Mouse (Mus musculus) T-helper 17 cell (primary cell): ENCODE data around the gene Oas1a.
"Not testable (repeated sequence)": the region's sequence is repeated elsewhere in the genome, so short reads cannot be mapped to it uniquely, and the experiment has no call there.

Experiments
- in situ Hi-C, 2 experiments: fragments of 300-600 bp; cut with MboI, MseI; formaldehyde crosslinking; loops; 1 replicate in 1 of 2; 2 replicates in 1 of 2; pipeline ENCODE4 v1.15.1; 2025; ENCODE audit warnings: high pct_unique_total_duplicates in 2 of 2

Gene Oas1a

DNA sequence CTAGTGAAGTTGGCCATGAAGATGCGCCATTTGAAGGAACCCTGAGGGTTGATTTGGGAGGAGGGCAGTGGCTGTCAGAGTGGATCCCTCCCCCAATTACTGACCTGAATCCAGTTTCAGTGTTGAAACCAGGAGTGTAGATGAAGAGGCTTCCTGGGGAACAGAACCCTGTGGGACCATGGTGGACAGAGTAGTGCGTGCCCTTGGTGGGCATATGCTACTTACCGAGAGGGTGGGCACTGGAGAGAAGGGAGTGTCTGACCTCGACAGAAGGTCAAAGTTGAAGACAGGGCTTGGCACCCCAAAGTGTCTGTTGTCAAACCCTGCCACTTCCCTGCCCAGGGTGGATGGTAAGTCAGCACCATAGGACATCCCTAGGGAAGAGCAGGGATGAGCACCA is 13.5 kb downstream of the Oas1a start:
- in situ Hi-C loops = not testable (repeated sequence)

DNA sequence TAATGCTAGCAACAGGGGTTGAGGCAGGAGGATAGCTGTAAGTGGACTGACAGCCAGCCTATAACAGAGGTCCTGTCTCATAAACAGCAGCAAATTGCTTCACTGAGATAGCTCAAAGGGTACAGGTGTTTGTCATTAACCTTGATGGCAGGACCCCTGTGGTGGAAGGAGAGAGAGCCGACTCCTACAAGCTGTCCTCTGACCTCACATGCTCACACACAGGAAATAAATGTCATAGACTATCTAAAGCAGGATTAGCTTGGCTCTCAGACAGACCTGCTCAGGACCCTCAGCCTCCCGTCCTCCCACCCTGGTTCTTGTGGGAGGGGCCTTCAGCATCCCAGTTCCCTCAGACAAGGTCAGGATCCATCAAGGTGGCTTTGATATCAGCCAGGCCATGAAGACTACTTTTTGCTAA is 15.1 kb downstream of the Oas1a start:
- in situ Hi-C loops = no loop called here

DNA sequence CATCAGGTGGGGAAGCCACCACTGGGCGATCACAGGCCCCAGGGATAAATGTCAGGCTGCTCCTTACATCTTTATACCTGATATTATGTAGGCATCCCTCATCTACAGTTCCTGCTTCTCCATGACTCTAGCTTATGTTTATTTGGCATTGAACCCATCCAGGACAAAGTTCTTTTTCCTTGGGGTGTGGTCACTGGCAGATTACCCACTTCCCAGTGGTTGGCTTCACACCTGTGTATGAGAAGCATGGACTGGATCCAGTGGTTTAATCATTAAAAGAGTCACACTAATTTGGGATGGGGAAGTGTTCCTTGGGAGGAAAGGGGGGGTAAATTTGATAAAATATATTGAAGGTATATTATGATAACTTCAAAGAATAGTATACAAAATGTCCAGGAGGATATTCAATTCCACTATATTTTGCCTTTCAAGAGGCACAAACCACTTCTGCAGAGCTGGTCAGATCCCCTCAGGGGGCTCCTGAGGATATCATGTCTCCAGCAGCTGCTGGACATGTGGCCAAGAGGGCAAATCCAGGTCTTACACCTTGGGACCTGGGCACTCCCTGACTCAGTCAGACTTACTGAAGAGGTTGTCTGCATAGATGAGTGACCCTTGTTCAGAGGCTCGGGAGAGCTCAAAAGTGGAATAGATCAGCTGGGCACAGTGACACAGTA is 15.6 kb downstream of the Oas1a start:
- in situ Hi-C loops = not testable (repeated sequence)

DNA sequence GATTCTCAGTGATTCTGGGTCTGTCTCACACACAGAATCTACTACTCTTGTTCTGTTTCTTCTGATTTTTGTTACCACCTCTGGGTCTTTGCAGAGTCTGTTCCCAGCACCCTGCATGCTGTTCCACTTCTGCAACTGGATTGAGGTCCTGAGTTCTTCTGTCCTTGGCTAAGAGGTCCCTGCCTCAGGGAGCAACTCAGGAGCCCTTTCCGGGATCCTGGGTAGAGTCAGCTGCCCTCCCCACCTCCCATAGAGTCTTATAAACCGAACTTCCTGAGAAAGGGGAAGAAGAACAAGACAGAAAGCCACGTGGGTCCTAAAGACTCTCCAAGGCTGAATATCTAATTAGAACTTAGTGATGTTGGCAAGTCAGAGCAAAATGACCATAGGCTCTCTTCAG is 16.3 kb downstream of the Oas1a start:
- in situ Hi-C loops = no loop called here

DNA sequence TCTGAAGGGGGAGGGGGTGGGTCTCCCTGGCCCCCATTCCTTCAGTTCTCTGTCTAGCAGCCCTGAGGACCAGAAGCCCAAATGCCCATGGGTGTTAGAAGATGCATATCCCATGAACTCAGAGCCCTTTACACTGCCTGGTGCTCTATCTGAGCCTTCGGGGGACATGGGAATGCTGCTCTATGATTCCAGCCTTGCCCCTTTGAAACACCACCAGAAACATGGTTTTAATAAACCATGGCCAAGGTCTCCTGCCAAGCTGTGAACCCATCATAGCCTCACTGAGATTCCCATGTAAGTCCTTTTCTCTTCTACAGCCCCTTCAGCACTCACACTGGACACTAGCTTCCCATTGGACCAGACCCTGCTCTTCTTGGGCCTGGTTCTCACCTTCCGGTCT is 17.3 kb downstream of the Oas1a start:
- in situ Hi-C loops = no loop called here

DNA sequence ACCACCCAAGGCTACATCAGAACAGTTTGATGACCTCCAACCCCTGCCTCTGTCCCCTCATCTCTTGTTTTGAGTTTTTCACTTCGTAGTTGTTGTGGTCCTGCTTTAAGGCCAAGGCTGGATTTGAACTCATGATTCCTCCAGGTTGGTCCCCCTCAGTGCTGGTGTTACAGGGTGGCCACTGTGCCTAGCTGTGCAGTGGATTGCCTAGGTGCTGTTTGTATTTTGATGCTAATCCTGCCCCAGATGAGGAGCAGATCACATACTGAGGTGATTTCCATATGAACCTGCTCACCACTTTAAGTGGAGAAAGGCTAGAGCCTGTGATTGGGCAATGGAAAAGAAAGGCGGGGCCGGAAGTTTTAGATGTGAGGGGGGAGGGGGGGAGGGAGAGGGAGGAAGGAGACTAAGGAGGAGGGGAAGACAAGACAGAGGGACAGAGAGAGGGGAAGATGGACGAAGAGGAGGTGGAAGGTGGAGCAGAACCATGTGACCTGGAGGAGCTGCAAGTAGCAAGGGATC is 19.0 kb downstream of the Oas1a start:
- in situ Hi-C loops = not testable (repeated sequence)

DNA sequence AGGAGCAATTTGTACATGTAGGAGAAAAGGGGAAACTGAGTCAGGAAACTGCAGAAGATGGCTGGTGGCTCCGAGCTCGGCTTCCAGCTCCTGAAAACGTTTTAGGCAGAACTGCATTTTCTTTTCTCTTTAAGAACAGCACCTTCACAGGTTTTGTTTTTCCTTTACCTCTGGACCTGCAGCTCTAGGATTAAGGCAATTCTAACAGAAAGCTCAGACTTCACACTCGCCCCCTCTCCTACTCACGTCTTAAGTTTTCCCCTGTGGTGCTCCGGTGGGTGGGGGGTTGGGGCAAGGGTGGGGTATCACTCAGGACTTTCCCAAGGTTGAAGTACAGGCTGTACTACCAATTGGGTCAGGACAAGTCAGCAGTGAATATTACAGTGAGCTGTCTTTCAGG is 19.5 kb downstream of the Oas1a start:
- in situ Hi-C loops = no loop called here

DNA sequence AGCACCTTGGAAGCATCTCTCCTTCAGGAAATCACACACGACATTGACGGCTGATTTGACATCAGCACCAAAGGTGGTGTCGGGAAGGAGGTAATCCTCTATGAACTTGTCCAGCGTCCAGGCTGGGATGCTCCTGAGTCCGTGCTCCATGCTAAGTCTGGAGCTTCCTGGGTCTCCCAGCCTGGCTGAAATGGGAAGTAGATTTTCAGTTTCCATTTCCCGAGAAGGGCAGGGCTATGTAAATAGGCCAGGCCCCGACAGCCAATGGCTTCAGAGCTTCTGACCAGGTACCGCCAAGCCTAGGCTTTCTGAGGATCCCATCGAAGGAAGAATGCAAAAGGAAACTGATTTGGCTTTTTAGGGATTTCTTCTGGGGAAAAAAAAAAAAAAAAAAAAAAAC is 19.9 kb downstream of the Oas1a start, which contains the start of gene Oas1g:
Gene Oas1g (minus strand): TSS at position 201 of the 400 bp plus-strand sequence.
- in situ Hi-C loops = not testable (repeated sequence)

DNA sequence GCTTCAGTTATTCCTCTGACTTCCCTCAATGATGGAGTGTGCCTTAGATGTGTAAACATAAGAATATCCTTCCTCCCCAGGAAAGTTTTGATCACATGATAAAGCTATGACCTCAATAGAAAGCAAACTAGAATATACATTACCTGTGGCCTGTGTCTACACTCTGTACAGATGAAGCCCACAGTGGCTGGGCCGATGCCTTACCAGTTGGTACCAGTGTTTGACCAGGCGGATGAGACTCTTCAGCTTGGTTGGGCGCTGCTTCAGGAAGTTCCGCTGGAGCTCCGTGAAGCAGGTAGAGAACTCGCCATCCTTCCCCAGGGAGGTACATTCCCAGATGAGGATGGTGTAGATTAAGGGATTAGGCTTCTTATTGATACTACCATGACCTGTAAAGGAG is 25.6 kb downstream of the Oas1a start:
- in situ Hi-C loops = not testable (repeated sequence)

DNA sequence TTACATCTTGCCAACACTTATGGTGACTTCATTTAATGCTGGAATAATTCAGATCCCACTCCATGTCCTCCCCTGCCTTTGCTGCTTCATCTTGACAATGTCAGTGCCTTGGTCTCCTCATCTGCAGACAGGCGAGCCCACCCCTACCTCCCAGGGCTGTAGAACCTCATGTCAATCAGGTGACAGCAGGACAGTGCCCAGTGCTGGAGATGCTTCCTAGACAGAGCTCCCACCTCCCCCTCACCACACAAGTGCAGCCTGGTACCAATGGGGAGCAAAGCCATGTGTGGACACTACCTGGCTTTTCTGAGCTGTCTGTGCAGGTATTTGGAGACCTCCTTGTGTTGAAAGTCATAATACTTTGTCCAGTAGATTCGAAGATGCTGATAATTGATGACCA is 28.5 kb downstream of the Oas1a start:
- in situ Hi-C loops = not testable (repeated sequence)

DNA sequence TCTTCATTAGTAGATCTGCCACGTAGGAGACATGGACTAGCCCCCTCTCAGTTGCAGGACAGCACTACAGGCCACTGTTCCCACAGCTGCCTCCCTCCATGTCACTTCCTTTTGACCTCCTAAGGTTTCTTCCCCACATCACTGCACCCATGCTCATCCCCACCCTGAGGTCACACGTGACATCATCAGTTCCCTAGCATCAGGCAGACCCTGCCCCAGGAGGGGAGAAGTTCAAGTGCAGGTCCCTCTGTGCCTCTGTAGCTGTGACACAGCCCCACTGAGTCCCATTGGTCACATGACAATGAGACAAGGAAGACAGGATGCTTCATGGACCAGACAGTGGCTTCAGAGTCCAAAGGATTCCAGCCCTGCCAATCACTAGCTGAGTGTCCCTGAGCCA is 29.9 kb downstream of the Oas1a start:
- in situ Hi-C loops = not testable (repeated sequence)

DNA sequence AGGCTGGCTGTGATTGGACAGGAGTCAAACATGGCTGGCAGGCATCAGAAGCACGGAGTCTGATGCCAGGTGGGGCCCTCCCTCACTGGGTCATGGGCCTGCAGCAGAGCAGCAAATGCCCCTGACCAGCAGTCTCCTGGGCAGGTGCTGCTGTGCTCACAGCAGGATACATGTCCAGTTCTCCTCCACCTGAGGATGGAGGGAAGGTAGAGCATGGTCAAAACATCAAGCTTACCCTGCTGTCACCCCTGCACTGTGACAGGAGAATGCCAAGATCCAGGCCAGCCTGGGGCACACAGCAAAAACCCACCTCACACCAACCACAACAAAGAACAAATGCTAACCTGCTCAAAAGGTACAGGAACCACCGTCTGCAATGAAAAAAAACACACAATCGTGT is 30.5 kb downstream of the Oas1a start:
- in situ Hi-C loops = not testable (repeated sequence)

DNA sequence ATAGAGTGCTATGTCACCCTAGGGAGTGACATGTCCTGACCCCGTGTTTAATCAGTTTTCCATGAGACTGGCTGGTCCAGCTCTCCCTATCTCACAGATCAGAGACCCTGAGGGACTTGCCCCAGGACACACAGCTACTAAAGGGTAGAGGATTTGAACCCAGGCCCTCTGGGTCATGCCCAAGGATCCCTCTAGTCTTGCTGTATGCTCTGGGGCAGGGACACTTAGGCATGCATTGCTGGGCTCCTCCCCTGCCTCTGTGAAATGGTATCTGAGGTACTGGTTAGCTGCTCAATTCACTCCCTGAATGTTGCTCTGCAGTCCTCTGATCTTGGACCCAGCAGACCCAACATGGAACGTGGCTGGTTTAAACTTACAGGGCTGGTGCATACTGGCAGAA is 35.9 kb downstream of the Oas1a start:
- in situ Hi-C loops = loop anchor here in 1 of 2 experiments (5.0 kb wide), 1 partner anchor 69 kb away; no protein-coding TSS in a partner anchor

DNA sequence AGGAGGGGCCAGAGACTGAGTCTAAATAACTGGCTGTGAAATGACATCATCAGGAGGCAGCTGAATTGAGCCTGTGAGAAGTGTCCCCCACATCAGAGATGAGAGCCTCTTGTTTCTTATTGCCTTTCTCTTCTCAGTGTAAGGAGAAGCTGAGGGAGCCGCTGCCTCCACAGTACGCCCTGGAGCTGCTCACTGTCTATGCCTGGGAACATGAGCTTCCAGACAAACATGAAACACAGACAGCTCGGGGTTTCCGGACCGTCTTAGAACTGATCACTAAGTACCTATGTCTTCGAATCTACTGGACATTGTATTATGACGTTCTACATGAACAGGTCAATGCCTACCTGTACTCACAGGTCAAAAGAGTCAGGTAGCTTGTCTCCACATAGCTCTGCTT is 36.5 kb downstream of the Oas1a start:
- in situ Hi-C loops = loop anchor here in 1 of 2 experiments (5.0 kb wide), 1 partner anchor 68 kb away; no protein-coding TSS in a partner anchor

DNA sequence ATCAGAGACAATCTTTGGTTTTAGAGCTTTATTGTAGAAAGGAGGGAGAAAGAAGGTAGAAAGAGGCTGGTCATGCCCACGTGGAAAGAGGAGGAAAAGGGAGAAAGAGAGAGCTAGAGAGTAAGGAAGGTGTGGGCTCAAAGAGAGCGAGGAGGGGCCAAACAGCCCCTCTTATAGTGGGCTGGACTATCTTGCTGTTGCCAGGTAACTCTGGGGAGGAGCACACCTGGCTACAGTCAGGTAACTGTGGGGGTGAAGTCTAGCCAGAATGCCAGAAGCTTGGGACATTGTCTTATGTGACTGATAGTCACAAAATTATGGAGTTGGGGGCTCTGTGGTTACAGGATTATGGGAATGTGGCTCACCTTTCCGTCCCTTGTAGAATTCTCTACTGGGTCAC is 37.2 kb downstream of the Oas1a start:
- in situ Hi-C loops = loop anchor here in 1 of 2 experiments (5.0 kb wide), 1 partner anchor 68 kb away; no protein-coding TSS in a partner anchor

DNA sequence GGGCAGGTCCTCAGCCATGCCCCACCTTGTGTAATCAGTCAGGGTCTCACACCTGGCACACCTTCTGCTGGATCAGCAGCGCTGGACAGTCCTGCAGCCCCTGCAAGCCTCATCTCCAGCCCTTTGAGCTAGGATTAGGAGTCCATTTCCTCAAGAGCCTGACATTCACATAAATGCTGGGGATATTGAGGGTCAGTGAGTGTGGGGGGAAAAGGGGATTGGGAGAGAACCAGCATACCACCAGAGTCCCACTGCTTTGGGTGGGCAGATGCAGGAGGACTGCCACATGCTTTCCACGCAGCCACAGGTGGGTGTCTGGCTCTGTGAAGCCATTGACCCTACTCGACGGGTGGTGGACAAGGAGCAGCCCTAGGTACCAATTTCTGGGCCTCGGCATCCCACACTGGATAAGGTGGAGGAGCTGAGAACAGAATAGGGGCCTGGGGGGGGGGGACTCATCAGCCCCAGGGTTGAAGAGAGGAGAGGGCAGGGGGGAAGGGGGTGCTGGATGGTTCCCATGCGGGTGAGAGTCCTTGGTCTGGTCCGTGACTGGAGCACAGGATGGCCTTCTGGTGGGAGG is 37.8 kb downstream of the Oas1a start:
- in situ Hi-C loops = loop anchor here in 1 of 2 experiments (5.0 kb wide), 1 partner anchor 67 kb away; no protein-coding TSS in a partner anchor

DNA sequence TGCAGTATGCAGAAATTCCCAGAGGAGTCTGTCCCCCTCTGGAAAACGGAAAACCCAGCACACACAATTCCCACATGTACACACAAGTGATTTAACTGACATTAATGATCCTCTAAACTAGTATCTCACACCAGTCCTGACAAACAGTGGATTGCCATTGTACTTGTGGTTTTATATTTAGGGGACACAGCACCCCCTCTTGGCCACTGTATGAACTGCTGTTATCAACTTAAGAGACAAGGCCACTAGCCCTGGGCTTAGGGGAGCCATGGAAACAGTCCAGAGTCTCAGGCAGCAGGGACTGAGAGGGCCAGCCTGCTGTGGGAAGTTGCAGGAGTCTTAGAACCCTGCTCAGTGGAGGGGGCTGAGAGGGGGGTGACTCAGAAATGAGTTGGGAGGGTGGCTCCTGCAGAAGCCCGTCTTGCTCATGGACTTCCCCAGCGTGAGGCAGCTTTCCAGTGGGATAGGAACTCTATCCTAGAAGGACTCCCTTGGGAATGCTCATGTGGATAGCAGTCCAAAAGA is 41.9 kb downstream of the Oas1a start:
- in situ Hi-C loops = no loop called here

DNA sequence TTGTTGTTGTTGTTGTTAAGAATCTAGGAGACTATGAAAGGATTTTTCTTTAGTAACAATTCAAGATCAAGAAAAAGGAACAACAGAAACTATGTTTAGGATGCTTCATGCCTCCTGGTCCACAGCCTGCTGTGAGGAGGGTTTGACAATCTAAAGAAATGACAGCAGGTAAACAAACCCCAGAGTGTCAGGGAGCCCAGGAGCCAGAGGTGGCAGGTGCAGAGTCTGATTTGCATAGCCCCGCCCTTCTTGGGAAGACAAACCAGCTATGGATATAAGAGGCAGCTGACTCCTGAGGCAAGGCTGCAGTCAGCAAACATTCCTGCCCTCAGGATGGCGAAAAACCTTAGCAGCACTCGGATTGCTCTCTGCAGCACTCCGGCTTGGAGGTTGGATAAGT is 46.2 kb downstream of the Oas1a start, which contains the start of gene Oas1h:
Gene Oas1h (plus strand): TSS at position 301 of the 400 bp plus-strand sequence.
- in situ Hi-C loops = no loop called here

DNA sequence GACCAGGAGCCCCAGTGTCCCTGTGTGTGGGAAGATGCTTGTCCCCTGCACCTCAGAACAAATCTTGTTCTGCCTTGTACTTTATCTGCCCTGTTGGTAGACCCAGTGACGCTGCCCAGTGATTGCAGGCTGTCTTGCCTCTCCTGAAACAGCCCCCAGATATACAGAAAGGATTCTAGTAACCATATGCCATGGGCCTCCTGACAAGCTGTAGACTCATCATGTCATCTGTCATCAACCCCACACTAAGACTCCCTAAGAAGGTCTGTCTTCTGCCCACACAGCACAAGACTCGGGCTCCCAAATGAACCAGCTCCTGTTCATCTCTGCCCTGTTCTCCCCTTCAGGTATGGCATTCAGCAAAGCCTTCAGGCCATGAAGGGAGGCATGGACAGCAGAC is 48.1 kb downstream of the Oas1a start:
- in situ Hi-C loops = no loop called here

DNA sequence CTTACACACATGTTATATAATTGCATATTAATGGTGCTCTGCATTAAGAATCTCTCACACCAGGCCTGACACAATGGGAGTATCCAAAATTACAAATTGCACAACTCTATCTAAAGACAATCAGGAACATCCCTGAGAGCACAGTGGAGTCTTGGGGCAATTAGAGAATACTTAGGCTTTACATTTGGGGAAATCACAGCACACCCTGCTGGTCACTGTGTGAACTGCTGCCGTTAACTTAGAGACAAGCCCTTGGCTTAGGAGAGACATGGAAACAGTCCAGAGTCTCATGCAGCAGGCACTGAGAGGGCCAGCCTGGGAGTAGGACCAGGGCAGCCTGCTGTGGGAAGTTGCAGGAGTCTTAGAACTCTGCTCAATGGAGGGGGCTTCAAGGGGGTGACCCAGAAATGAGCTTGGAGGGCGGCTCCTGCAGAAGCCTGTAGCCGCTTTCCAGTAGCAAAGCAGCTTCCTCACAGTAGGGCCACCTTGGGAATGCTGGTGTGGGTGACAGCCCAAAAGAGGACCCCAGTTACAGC is 57.7 kb downstream of the Oas1a start:
- in situ Hi-C loops = no loop called here

DNA sequence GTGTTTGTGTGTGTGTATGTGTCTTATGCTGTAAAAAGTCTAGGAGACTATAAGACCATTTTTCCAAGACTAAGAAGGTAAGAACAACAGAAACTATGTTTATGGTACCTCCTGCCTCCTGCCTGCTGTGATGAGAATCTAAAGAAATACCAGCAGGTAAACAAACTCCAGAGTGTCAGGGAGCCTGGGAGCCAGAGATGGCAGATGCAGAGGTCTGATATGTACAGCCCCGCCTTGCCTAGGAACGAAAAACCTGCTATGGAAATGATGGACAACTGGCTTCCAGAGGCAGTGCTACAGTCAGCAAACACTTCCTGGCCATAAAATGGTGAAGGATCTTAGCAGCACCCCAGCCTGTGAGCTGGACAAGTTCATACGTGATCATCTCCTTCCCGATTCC is 60.3 kb downstream of the Oas1a start, which contains the start of gene Oas1f:
Gene Oas1f (plus strand): TSS at position 301 of the 400 bp plus-strand sequence.
- in situ Hi-C loops = no loop called here
